Mouse (Mus musculus) embryonic facial prominence, embryonic 10.5 days (tissue): ENCODE data around the gene Ergic1. TPM values are rescaled to one million over a fixed set of nuclear protein-coding genes. Genes with fewer than 3 reads are reported as not detected.

Experiments used
- DNase-seq: peaks from one replicate; pipeline ENCODE4 v3.0.0-alpha.2; 2017; ENCODE audit warnings: low spot score
- H3K27ac ChIP-seq: fragments of 300-500 bp; sonication (generic); replicated peaks from 2 replicates; pipeline ENCODE4 v1.5.1; 2016; ENCODE audit warnings: mild to moderate bottlenecking
- H3K27me3 ChIP-seq: fragments of 300-500 bp; sonication (generic); replicated peaks from 2 replicates; pipeline ENCODE4 v1.6.1; 2016; ENCODE audit warnings: low read depth, mild to moderate bottlenecking; ENCODE audit not compliant: poor library complexity, severe bottlenecking
- H3K36me3 ChIP-seq: fragments of 300-500 bp; sonication (generic); replicated peaks from 2 replicates; pipeline ENCODE4 v1.6.1; 2016; ENCODE audit warnings: mild to moderate bottlenecking, moderate library complexity
- H3K4me1 ChIP-seq: fragments of 300-500 bp; sonication (generic); 2 replicates; pipeline ENCODE4 v1.6.1; 2016
- H3K4me3 ChIP-seq: fragments of 300-500 bp; sonication (generic); 2 replicates; pipeline ENCODE4 v1.5.1; 2016; ENCODE audit warnings: mild to moderate bottlenecking, moderate library complexity
- H3K9me3 ChIP-seq: fragments of 300-500 bp; sonication (generic); 2 replicates; pipeline ENCODE4 v1.6.1; 2016; ENCODE audit warnings: mild to moderate bottlenecking
- WGBS: fragments of 180-500 bp; shearing (Covaris S2); methylation state at CpG from one replicate; pipeline ENCODE4 v1.1.7; 2016; 5-methylcytosine and 5-hydroxymethylcytosine counted together
- polyA plus RNA-seq: library from polyadenylated mRNA; unstranded; fragments of >200 nt; fragmentation: Nextera tagmentation; extraction: Ambion mirVana; gene quantifications from 2 replicates; pipeline ENCODE4 v1.2.1, GENCODE M21; 2016

Gene Ergic1
- polyA plus RNA-seq, 1 experiment from 2014 or later, result 109 TPM

DNA sequence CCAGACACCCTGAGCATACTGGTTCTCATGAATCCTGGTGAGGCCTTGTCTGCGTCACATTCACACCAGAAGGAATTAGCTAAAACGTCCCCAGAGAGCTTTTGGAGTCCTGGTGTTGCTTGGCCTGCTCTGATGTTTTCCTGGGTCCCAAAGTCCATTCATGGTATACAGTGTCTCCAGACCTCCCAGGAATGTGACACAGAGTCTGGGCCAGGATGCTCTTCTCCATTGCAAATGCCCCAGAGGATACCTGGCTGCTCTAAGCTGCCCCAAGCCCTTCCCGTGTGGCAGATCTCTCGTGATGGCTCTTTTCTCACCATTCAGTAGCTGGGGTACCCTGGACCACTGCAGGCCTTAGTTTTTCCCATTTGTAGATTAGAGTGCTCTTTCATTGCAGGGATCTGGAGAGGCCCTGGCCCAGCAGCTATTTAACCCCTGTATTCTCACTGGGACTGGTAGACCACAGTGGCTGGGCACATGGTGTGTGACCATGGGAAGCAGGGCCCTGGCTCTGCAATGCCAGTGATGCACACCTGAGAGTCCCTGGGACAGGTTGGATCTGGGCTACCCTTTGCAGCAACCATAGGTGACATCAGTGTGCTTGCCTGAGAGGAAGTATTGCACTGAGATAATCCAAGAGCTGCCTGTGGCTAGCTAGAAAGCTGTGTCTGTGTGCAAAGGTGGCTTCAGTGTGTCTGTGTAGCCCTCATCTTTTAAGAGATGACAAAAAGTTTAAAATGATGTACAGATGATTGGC is 8.5 kb downstream of the Ergic1 start:
- no peak overlapping the region for H3K4me3 ChIP-seq
- no peak for DNase-seq
- H3K9me3 ChIP-seq, result peaks cover 8% of the 10 kb centered on the region
- no peaks in the 10 kb centered on the region for H3K27me3 ChIP-seq
- WGBS, result 92% methylated on average over 4 of the region's 4 CpGs
- no peak overlapping the region for H3K27ac ChIP-seq
- peaks cover 94% of the 10 kb centered on the region for H3K36me3 ChIP-seq
- H3K4me1 ChIP-seq, result 0 out of 2 replicates have a peak, but pooled peaks cover 1% of the 10 kb centered on the region

DNA sequence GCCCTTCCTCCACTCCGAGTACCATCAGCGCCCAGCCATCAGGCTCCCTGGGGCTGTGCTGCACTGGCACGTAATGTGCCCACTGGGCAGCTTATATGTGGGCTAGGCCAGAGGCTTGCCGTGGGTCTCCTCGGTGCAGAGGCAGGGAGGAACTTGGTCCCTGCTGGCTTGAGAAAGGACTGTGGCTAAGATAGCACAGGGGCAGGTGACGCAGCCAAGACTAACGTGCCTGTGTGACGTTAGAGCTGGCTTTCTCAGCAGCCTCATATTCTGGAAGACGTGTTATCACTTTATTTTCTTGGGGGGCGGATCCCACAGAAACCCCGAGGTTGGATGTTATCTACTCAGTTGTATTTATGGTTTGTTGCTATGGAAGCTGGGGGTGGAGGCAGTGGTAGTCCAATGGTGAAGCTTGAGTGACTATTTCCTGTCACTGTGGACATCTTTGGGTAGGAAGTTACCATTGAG is 9.4 kb downstream of the Ergic1 start:
- no peaks in the 10 kb centered on the region for H3K27me3 ChIP-seq
- no peak for DNase-seq
- H3K9me3 ChIP-seq, result peaks cover 8% of the 10 kb centered on the region
- H3K36me3 ChIP-seq, result peaks cover 94% of the 10 kb centered on the region
- no peaks in the 10 kb centered on the region for H3K4me1 ChIP-seq
- no peak overlapping the region for H3K4me3 ChIP-seq
- no peak overlapping the region for H3K27ac ChIP-seq
- WGBS, result 90% methylated on average over 11 of the region's 11 CpGs

DNA sequence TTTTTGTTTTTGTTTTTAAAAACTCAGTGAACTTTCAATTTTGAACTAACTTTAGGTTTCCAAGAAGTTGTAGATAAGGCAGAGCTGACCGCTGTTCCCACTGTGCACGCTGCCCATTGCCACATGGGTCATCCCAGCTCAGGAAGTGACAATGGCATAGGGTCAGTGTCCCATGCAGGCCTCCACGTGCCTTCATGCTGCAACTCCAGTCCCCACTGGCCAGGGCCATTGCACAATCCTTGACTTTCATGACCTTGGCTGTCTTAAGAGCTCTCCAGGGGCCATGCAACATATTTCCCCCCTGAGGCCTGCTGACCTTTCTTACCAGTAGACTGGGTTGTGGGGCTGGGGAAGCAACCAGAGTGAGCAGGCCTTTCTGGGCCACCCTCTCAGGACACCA is 10.1 kb downstream of the Ergic1 start:
- H3K9me3 ChIP-seq, result peaks cover 3% of the 10 kb centered on the region; the same call in 1 of the 2 replicates
- no peak for DNase-seq
- WGBS, result 82% methylated on average over 3 of the region's 3 CpGs
- no peak overlapping the region for H3K4me3 ChIP-seq
- no peak overlapping the region for H3K27ac ChIP-seq
- no peaks in the 10 kb centered on the region for H3K4me1 ChIP-seq
- H3K36me3 ChIP-seq, result peaks cover 94% of the 10 kb centered on the region
- H3K27me3 ChIP-seq, result no peaks in the 10 kb centered on the region

DNA sequence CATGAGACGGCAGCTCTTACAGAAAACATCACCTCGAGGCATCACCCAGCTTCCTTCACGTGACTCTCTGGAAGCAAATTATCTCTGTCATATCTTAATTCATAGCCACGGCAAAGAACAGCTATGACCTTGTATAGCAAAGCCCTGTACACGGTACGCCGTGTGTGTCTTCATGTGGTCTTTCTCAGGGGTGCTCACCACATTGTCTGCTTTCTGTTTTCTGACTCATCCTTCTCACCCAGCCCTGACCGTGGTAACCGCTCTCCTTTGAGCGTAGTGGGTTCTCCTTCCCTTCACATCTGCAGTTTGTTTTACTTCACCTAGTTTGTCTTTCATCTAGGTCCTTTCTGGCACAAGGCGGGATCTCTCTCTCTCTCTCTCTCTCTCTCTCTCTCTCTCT is 11.0 kb downstream of the Ergic1 start:
- Histone ChIP-seq H3K36me3 (peaks cover 94% of the 10 kb centered on the region), H3K9me3 (no peaks in the 10 kb centered on the region; the same call in 1 of the 2 replicates), H3K27ac (no peak overlapping the region), H3K4me3 (no peak overlapping the region), H3K27me3 (no peaks in the 10 kb centered on the region), H3K4me1 (no peaks in the 10 kb centered on the region)
- no peak for DNase-seq
- 93% methylated on average over 11 of the region's 11 CpGs for WGBS

DNA sequence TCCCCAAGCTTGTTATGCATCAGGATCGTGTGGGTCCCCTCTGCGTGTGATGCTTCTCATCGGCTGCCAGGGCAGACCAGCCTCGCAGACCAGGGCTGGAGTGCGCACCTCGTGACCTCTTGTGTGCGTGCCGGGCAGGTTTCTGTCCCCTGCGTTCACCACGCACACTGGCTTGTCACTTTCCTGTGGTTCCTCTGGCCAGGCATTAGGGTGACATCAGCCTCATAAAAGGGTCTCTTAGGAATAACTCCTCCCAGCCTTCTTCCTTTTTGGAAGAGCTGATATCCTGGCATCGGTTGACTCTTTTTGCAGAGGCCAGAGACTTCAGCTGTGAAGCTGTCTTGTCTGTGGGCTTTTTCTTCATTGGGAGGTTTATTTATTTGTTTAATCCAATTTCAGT is 12.8 kb downstream of the Ergic1 start:
- H3K36me3 ChIP-seq, result peaks cover 93% of the 10 kb centered on the region
- no peak overlapping the region for H3K27ac ChIP-seq
- WGBS, result 91% methylated on average over 11 of the region's 11 CpGs
- no peaks in the 10 kb centered on the region for H3K27me3 ChIP-seq
- no peak for DNase-seq
- no peaks in the 10 kb centered on the region for H3K9me3 ChIP-seq
- no peak overlapping the region for H3K4me3 ChIP-seq
- H3K4me1 ChIP-seq, result peaks cover 6% of the 10 kb centered on the region

DNA sequence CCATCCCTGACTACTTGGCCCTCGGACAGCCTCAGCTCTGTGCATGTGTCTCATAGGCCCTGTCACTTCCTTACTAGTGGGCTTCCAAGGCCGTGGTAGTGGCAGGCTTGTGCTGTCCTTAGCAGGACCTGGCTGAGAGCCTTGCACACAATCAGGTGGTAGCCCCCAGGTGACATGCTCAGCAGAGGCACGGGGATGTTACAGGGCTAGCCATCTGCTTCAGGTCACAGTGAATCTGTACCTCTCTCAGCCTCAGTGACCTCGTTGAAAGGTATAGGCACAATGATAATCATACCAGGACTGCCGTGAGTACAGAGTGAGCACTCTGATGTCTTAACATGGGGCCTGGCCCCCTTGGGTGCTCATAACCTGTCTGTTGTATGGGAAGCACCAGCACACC is 13.4 kb downstream of the Ergic1 start:
- no peak for DNase-seq
- H3K27me3 ChIP-seq, result no peaks in the 10 kb centered on the region
- WGBS, result 91% methylated on average over 5 of the region's 5 CpGs
- H3K4me1 ChIP-seq, result peaks cover 6% of the 10 kb centered on the region
- H3K36me3 ChIP-seq, result peaks cover 93% of the 10 kb centered on the region
- H3K9me3 ChIP-seq, result no peaks in the 10 kb centered on the region
- no peak overlapping the region for H3K27ac ChIP-seq
- H3K4me3 ChIP-seq, result no peak overlapping the region

DNA sequence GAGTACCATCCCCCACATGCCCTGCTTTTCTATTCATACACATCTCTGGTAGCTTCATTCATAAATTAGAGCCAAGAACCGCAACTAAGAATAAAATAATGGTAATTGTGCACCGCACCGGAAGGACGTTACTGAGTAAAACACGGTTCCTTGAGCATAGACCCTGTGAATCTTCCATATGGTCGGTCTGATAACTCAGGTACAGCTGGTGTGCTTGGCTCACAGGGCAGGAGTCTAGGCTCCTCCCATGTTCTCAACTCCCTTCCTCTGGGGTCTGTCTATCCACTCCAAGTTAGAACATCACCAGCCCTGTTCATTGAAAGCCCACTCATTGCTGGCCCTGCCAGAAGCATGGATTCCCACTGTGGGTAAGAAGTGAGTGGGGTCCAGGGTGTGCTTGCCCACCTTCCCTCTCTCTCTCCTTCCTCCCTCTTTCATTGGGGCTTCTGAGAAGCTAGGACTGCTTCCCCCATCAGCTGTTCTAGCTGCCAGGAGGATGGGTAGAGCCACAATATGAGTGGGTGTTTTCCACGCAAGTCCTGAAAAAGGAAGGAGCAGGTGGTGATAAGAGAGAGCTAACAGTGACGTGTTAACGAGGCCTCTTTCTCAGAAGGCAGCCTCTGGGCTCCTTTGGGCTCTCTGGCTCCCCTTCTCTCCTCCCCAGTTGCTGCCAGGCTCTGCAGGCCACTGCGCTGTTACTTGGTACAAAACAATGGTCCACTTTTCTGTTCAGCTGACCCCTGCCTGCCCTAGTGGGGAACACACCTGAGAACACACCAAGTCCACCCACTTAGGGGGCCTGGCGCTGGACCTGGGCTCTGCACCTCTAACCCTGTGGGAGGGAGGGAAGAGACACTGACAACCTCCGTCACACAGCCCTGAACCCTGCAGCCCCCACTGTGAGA is 14.7 kb downstream of the Ergic1 start:
- Histone ChIP-seq H3K27ac (no peak overlapping the region), H3K9me3 (no peaks in the 10 kb centered on the region), H3K4me1 (peaks cover 6% of the 10 kb centered on the region), H3K27me3 (no peaks in the 10 kb centered on the region), H3K36me3 (peaks cover 93% of the 10 kb centered on the region), H3K4me3 (no peak overlapping the region)
- no peak for DNase-seq
- 92% methylated on average over 12 of the region's 12 CpGs for WGBS

DNA sequence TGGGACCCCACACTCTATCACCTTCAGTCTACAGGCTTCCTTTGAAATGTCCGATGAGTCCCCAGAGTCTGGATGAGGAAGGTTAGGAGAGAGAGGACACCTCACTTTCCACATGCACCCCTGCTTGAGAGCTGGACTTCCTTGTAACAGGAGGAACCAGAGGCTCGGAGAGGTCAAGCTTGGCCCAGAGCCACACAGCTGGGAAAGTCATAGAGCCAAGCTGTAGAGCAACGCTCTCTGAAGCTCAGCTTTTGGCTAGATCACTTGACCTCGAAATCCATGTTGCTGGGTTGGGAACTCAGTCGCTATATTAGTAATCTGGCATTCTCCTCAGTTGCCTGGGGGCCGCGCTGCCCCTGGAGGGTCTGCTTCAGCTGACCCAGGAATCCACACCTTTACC is 15.5 kb downstream of the Ergic1 start:
- no peak overlapping the region for H3K4me3 ChIP-seq
- peaks cover 6% of the 10 kb centered on the region for H3K4me1 ChIP-seq
- H3K36me3 ChIP-seq, result peaks cover 95% of the 10 kb centered on the region
- WGBS, result 93% methylated on average over 7 of the region's 7 CpGs
- no peak for DNase-seq
- no peaks in the 10 kb centered on the region for H3K27me3 ChIP-seq
- no peak overlapping the region for H3K27ac ChIP-seq
- H3K9me3 ChIP-seq, result no peaks in the 10 kb centered on the region

DNA sequence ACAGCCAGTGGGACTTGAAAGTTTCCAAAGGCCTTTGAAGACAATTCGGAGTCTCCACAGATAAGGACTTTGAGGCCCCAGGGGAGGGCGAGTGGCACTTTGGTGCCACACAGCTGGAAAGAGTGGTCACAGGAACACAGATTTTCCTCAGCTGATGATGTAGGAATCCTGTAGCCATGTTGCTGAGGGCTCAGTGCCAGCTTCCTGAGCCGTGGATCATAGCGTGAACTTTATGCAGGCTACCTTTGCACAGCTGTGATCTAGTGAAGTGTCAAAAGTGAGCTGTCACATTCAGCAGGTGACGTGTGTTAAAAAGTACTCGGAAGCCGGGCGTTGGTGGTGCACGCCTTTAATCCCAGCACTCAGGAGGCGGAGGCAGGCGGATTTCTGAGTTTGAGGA is 16.0 kb downstream of the Ergic1 start:
- 92% methylated on average over 11 of the region's 11 CpGs for WGBS

DNA sequence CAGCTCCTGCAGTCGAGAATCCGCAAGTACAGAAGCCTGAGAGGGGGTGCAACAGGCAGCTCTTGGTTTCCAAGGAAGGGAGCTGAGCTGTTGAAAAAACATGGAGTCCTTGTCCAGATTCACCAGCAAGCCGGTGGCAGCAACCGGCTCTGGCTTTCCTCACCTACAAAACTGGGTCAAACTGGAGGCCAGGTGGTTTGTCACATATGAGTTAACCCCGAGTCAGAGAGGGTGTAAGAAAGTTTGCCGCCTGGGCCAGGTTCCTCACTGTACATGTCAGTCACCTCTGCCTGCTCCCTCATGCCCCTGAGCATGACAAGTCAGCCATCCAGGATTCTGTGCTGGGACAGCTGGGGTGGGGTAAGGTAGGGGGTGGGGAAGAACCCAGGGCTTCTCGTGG is 16.9 kb downstream of the Ergic1 start:
- DNase-seq, result no peak
- H3K9me3 ChIP-seq, result no peaks in the 10 kb centered on the region
- WGBS, result 91% methylated on average over 7 of the region's 7 CpGs
- H3K36me3 ChIP-seq, result peaks cover 97% of the 10 kb centered on the region
- H3K4me3 ChIP-seq, result no peak overlapping the region
- no peak overlapping the region for H3K27ac ChIP-seq
- peaks cover 6% of the 10 kb centered on the region for H3K4me1 ChIP-seq
- H3K27me3 ChIP-seq, result no peaks in the 10 kb centered on the region

More for the DNA sequence above, 16.0 kb downstream of the Ergic1 start:
- no peak for DNase-seq
- Histone ChIP-seq H3K27ac (no peak overlapping the region), H3K36me3 (peaks cover 95% of the 10 kb centered on the region), H3K4me3 (no peak overlapping the region), H3K9me3 (no peaks in the 10 kb centered on the region), H3K4me1 (peaks cover 6% of the 10 kb centered on the region), H3K27me3 (no peaks in the 10 kb centered on the region)

DNA sequence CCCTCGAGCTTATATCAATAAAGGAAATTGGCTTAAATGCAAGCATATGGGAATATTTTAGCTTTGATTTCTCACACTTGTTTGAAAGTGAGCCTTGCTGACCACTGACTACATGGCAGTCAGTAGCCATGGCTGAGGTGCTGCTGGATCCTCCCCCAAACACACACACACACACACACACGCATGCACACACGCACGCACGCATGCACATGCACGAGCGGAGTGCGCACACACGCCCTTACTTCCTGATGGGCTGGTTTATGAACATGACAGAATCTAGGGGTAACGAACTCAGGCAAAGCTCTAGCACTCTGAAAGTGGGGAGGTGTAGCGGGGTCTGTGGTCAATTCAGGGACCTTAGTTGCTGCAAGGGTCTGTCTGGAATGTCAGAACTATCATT is 17.5 kb downstream of the Ergic1 start:
- WGBS, result 92% methylated on average over 11 of the region's 11 CpGs
- no peak overlapping the region for H3K4me3 ChIP-seq
- peaks cover 99% of the 10 kb centered on the region for H3K36me3 ChIP-seq
- no peak for DNase-seq
- no peak overlapping the region for H3K27ac ChIP-seq
- no peaks in the 10 kb centered on the region for H3K9me3 ChIP-seq
- H3K4me1 ChIP-seq, result peaks cover 11% of the 10 kb centered on the region
- no peaks in the 10 kb centered on the region for H3K27me3 ChIP-seq

DNA sequence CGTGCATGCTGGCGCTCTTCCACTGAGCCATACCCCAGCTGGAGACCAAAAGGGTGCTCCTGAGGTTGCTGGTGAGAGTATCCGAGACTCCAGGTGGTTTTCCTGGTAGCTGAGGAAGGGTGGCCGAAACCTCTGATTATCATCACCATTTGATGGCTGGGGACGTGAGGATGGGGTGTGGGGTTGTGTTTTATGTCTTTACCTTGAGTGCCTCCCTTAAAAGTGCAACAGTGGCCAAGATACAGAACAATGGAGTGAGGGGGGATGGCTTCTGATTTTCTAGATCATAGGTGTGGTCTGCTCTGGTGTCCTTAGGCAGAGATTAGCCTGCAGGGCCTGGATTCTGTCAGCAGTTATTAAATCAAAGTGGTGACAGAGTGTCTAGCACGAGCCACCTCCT is 18.1 kb downstream of the Ergic1 start:
- Histone ChIP-seq H3K36me3 (peaks cover 99% of the 10 kb centered on the region), H3K4me1 (peaks cover 18% of the 10 kb centered on the region), H3K27me3 (no peaks in the 10 kb centered on the region), H3K4me3 (no peak overlapping the region), H3K9me3 (no peaks in the 10 kb centered on the region), H3K27ac (no peak overlapping the region)
- no peak for DNase-seq
- 88% methylated on average over 6 of the region's 6 CpGs for WGBS
